Mouse (Mus musculus): ENCODE measurements around the gene Jmjd6. TPM values are rescaled to one million over a fixed set of nuclear protein-coding genes. Genes with fewer than 3 reads are reported as not detected.

Jmjd6 gene
- polyA plus RNA-seq, 1 experiment from 2014 or later, result 38.1 TPM

GRCm38 (mm10) chr11:116869223-116869622 is 26.0 kb upstream of the Jmjd6 start:
- H3K4me1 ChIP-seq (replicated peaks), result no peaks in the 10 kb centered on the region
- no peak overlapping the region for H3K4me3 ChIP-seq (replicated peaks)
- H3K27me3 ChIP-seq, result no peaks in the 10 kb centered on the region
- DNase-seq (no peak), ATAC-seq (ENCODE audit: low read depth) (no peak)
- no peak overlapping the region for H3K9ac ChIP-seq
- 78% methylated on average over 8 of the region's 8 CpGs for WGBS (ENCODE audit: insufficient replicate concordance)
- H3K9me3 ChIP-seq (replicated peaks), result no peaks in the 10 kb centered on the region
- no peak overlapping the region for H3K27ac ChIP-seq
- H3K36me3 ChIP-seq, result peaks cover 51% of the 10 kb centered on the region
- H3K4me2 ChIP-seq, result no peak overlapping the region

- no peaks in the 10 kb centered on the region for H3K4me1 ChIP-seq (replicated peaks)
- no peak overlapping the region for H3K9ac ChIP-seq
- no peak overlapping the region for H3K4me2 ChIP-seq
- peaks cover 47% of the 10 kb centered on the region for H3K36me3 ChIP-seq
- DNase-seq (no peak), ATAC-seq (ENCODE audit: low read depth) (no peak)
- WGBS (ENCODE audit: insufficient replicate concordance), result 66% methylated on average over 3 of the region's 3 CpGs
- H3K4me3 ChIP-seq (replicated peaks), result no peak overlapping the region
- H3K27me3 ChIP-seq, result no peaks in the 10 kb centered on the region
- H3K27ac ChIP-seq, result no peak overlapping the region
- no peaks in the 10 kb centered on the region for H3K9me3 ChIP-seq (replicated peaks)
Observed at GRCm38 (mm10) chr11:116868129-116868528, 24.9 kb upstream of the Jmjd6 start.

GRCm38 (mm10) chr11:116865945-116866585 is 22.8 kb upstream of the Jmjd6 start:
- ATAC-seq (ENCODE audit: low read depth), result no peak
- no peak for DNase-seq
- Histone ChIP-seq H3K27me3 (no peaks in the 10 kb centered on the region), H3K9me3 (replicated peaks) (no peaks in the 10 kb centered on the region), H3K4me3 (replicated peaks) (no peak overlapping the region), H3K4me1 (replicated peaks) (no peaks in the 10 kb centered on the region), H3K27ac (no peak overlapping the region), H3K9ac (no peak overlapping the region), H3K36me3 (peaks cover 49% of the 10 kb centered on the region), H3K4me2 (no peak overlapping the region)
- WGBS (ENCODE audit: insufficient replicate concordance), result 73% methylated on average over 12 of the region's 12 CpGs

- no peaks in the 10 kb centered on the region for H3K27me3 ChIP-seq
- WGBS (ENCODE audit: insufficient replicate concordance), result 64% methylated on average over 10 of the region's 10 CpGs
- no peaks in the 10 kb centered on the region for H3K9me3 ChIP-seq (replicated peaks)
- no peak overlapping the region for H3K27ac ChIP-seq
- no peak overlapping the region for H3K9ac ChIP-seq
- DNase-seq (no peak), ATAC-seq (ENCODE audit: low read depth) (no peak)
- H3K36me3 ChIP-seq, result peaks cover 49% of the 10 kb centered on the region
- H3K4me2 ChIP-seq, result no peak overlapping the region
- no peaks in the 10 kb centered on the region for H3K4me1 ChIP-seq (replicated peaks)
- H3K4me3 ChIP-seq (replicated peaks), result no peak overlapping the region
Observed at GRCm38 (mm10) chr11:116864444-116864843, 21.2 kb upstream of the Jmjd6 start.

- WGBS (ENCODE audit: insufficient replicate concordance), result 59% methylated on average over 12 of the region's 12 CpGs
- Histone ChIP-seq H3K4me1 (replicated peaks) (peaks cover 26% of the 10 kb centered on the region), H3K4me3 (replicated peaks) (no peak overlapping the region), H3K27ac (no peak overlapping the region), H3K27me3 (no peaks in the 10 kb centered on the region), H3K9me3 (replicated peaks) (no peaks in the 10 kb centered on the region), H3K9ac (no peak overlapping the region), H3K36me3 (peaks cover 26% of the 10 kb centered on the region), H3K4me2 (no peak overlapping the region)
- ATAC-seq (ENCODE audit: low read depth) (no peak), DNase-seq (no peak)
Observed at GRCm38 (mm10) chr11:116857183-116857850, 14.1 kb upstream of the Jmjd6 start.

- ATAC-seq (ENCODE audit: low read depth), result no peak
- DNase-seq, result no peak
- Histone ChIP-seq H3K4me3 (replicated peaks) (peak overlapping the region; percentile 98), H3K27me3 (no peaks in the 10 kb centered on the region), H3K4me2 (peak overlapping the region; percentile 90), H3K27ac (peak overlapping the region; percentile 98), H3K4me1 (replicated peaks) (peaks cover 40% of the 10 kb centered on the region), H3K36me3 (peaks cover 35% of the 10 kb centered on the region), H3K9ac (peak overlapping the region; percentile 92), H3K9me3 (replicated peaks) (no peaks in the 10 kb centered on the region)
- WGBS (ENCODE audit: insufficient replicate concordance), result 19% methylated on average over 10 of the region's 10 CpGs
Observed at GRCm38 (mm10) chr11:116854279-116854678, 11.0 kb upstream of the Jmjd6 start.

- peak overlapping the region; percentile 90 for H3K4me2 ChIP-seq
- peak overlapping the region; percentile 92 for H3K9ac ChIP-seq
- peak overlapping the region; percentile 98 for H3K4me3 ChIP-seq (replicated peaks)
- peaks cover 45% of the 10 kb centered on the region for H3K4me1 ChIP-seq (replicated peaks)
- H3K27me3 ChIP-seq, result no peaks in the 10 kb centered on the region
- H3K9me3 ChIP-seq (replicated peaks), result no peaks in the 10 kb centered on the region
- DNase-seq (peak; percentile 92), ATAC-seq (ENCODE audit: low read depth) (peak; percentile 84)
- H3K36me3 ChIP-seq, result peaks cover 35% of the 10 kb centered on the region
- peak overlapping the region; percentile 98 for H3K27ac ChIP-seq
- WGBS (ENCODE audit: insufficient replicate concordance), result under 1% methylated on average over 36 of the region's 36 CpGs
Observed at GRCm38 (mm10) chr11:116853512-116853928, 10.3 kb upstream of the Jmjd6 start.

GRCm38 (mm10) chr11:116852891-116853511 is 9.8 kb upstream of the Jmjd6 start, which contains the start of gene Srsf2:
Srsf2 (minus strand) TSS chr11:116853094.
- H3K9ac ChIP-seq, result peak within 1 kb of the TSS; percentile 99
- H3K27ac ChIP-seq, result peak within 1 kb of the TSS; percentile 98
- peaks cover 40% of the 10 kb centered on the region for H3K36me3 ChIP-seq
- H3K27me3 ChIP-seq, result no peaks in the 10 kb centered on the region
- H3K9me3 ChIP-seq (replicated peaks), result no peaks in the 10 kb centered on the region
- peak within 1 kb of the TSS; percentile 98 for H3K4me3 ChIP-seq (replicated peaks)
- H3K4me1 ChIP-seq (replicated peaks), result peaks cover 51% of the 10 kb centered on the region
- peak within 1 kb of the TSS; percentile 90 for H3K4me2 ChIP-seq
- DNase-seq (peak; percentile 92), ATAC-seq (ENCODE audit: low read depth) (peak; percentile 84)
- under 1% methylated on average over 73 of the region's 74 CpGs for WGBS (ENCODE audit: insufficient replicate concordance)

- H3K4me2 ChIP-seq, result peak within 1 kb of the TSS; percentile 90
- 0% methylated on average over 88 of the region's 91 CpGs for WGBS (ENCODE audit: insufficient replicate concordance)
- peak within 1 kb of the TSS; percentile 99 for H3K9ac ChIP-seq
- H3K4me3 ChIP-seq (replicated peaks), result peak within 1 kb of the TSS; percentile 98
- H3K4me1 ChIP-seq (replicated peaks), result peaks cover 57% of the 10 kb centered on the region
- peak; percentile 77 for DNase-seq
- H3K9me3 ChIP-seq (replicated peaks), result no peaks in the 10 kb centered on the region
- H3K36me3 ChIP-seq, result peaks cover 46% of the 10 kb centered on the region
- H3K27ac ChIP-seq, result peak within 1 kb of the TSS; percentile 98
- no peaks in the 10 kb centered on the region for H3K27me3 ChIP-seq
- ATAC-seq (ENCODE audit: low read depth), result peak; percentile 62
Observed at GRCm38 (mm10) chr11:116852291-116852890, 9.1 kb upstream of the Jmjd6 start, which contains the start of gene Mfsd11. Mfsd11 (plus strand) TSS chr11:116852440.

- DNase-seq, result no peak
- Histone ChIP-seq H3K4me1 (replicated peaks) (peaks cover 57% of the 10 kb centered on the region), H3K9ac (peak overlapping the region; percentile 99), H3K4me2 (peak overlapping the region; percentile 90), H3K36me3 (peaks cover 52% of the 10 kb centered on the region), H3K9me3 (replicated peaks) (no peaks in the 10 kb centered on the region), H3K27me3 (no peaks in the 10 kb centered on the region), H3K27ac (peak overlapping the region; percentile 98), H3K4me3 (replicated peaks) (peak overlapping the region; percentile 98)
- ATAC-seq (ENCODE audit: low read depth), result no peak
- WGBS (ENCODE audit: insufficient replicate concordance), result under 1% methylated on average over 29 of the region's 29 CpGs
Observed at GRCm38 (mm10) chr11:116851576-116852290, 8.5 kb upstream of the Jmjd6 start.
